Mouse (Mus musculus) yolk sac, embryonic 10.5 days (tissue): ENCODE results near the gene Gria1.

Source experiments
- DNase-seq: peaks from one replicate; pipeline ENCODE4 v3.0.0-alpha.2; 2017; ENCODE audit warnings: low spot score

Gene Gria1

GRCm38 (mm10) chr11:57062441-57062840, 51.3 kb downstream of the Gria1 start:
- DNase-seq: no peak

DNA sequence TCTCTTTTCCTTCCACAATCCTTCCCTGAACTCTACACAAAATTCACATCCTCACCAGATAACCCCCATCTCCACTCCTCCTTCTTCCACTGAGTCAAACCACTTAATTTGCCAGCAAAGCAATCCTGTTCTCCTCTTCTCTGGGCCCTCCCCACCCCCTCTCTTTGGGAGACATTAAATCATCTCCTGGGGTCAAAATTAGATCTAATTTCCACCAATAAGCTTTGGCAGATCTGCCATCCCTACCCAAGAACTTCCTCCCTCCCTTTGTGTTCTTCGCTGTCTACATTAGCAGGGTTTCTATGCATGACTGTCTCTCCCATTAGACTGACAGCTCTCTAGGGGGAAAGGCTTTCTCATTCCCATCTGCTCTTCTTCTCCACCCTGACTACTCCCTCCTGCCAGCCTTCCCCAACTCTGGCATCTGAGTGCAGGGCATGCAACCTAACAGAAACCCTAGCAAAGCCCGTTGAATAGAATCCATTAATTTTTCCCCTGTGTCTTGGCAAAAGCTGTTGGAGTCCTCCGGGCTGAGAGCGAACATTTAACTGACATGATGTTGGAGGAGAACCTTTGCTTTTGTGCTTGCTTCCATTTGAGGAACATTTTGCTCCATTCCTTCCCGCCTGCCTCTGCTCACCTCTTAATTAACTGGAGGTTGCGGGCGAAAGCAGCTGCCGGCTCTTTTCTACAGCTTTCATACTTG, 59.2 kb downstream of the Gria1 start:
- DNase-seq: no peak

DNA sequence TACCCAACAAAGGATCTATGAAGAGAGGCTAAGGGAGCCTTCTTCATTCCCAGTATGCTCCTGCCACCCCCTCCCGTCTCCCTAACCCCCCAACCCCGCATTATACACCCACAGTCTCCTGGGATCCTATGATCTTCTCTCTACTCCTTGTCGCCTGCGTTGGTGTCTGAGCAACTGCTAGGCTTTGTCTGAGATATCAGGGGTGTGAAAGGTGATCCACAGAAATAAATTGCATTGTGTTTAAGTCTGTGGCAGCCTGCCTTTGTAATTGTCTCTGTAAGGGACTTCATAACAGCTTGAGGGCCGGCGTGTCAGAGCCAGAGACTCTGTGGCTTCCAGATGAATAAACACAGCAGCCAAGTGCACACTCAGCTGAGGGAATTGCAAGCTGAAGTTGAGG, 61.0 kb downstream of the Gria1 start:
- DNase-seq: no peak

DNA sequence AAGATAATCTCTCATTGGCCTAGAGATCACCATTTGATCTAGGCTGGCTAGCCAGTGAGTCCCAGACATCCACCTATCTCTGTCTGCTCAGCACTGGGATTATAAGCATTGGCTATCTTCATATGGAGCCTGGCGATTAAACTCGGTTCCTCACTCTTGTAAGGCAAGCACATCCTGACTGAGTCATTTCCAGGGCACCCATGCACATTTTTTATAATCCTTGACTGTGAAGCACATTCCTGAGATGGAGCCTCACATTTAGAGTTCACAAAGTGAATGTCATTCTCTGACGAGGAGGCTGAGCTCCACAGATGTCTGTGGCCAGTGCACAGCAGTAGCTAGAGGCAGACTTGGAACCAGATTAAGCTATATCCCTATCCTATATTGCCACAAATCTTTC, 68.2 kb downstream of the Gria1 start:
- DNase-seq: no peak

GRCm38 (mm10) chr11:57089527-57089926, 78.3 kb downstream of the Gria1 start:
- DNase-seq: no peak

DNA sequence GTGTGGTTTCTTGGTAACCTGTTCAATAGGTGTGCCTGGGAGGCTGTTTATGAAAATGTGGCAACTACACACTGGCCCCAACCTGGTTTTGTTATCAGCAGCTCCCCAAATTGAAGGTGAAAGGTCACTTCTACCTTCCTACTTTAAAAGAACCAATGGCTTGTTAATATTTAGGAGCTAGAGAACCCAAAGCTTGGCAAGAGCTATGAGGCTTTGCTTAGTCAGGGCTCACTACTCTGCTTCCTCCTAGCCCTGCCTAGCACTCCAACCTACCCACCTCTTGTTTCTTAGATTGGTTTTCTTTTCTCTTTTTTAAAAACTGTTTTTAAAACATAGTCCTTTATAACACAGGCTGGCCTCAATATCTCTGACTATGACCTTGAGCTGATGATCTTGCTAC, 79.5 kb downstream of the Gria1 start:
- no peak for DNase-seq

- DNase-seq: no peak
Observed at GRCm38 (mm10) chr11:57091276-57091914, 80.2 kb downstream of the Gria1 start.

GRCm38 (mm10) chr11:57100491-57100890, 89.3 kb downstream of the Gria1 start:
- DNase-seq: no peak

GRCm38 (mm10) chr11:57103751-57104254, 92.6 kb downstream of the Gria1 start:
- no peak for DNase-seq

DNA sequence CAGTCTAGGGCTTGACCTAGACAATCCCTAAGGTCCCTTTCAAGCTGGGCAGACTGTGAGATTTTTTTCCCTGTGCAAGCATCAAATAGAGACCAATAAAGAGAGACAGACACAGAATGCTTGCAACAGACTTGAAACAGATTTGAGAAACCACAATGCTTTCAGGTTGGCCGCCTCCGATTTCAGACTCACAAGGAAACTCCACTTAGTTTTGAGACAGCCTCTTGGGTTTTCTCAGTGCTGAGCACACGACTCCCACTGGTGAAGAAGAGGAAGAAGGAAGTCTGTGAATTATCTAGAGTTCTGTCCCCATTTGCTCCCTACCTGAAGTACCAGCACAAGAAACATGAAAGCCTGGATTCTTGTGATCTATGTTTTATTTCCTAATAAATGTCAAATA, 94.5 kb downstream of the Gria1 start:
- DNase-seq: no peak

GRCm38 (mm10) chr11:57112386-57112785, 101.2 kb downstream of the Gria1 start:
- no peak for DNase-seq

- DNase-seq: no peak
Observed at GRCm38 (mm10) chr11:57114410-57114809, 103.2 kb downstream of the Gria1 start.

DNA sequence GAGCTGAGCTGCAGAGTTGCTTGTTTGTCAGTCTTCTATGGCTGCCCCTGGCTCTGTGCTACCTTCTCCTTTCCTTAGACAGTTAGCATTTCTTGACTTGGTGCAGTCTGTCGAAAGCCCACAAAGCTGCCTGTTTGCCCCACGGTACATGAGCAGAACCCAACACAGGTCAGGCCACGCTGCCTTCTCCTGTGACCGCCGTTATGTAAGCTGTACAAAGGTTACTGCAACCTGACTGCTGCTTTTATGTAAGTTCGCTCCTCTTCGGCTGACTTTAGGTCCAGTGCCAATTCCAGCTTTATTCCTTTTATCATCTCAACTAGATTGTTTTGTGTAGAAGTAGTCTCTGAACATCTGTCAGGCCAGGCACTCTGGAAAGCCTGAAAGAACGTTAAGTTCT, 115.9 kb downstream of the Gria1 start:
- DNase-seq: peak; percentile 2

- DNase-seq: no peak
Observed at GRCm38 (mm10) chr11:57140162-57140780, 129.1 kb downstream of the Gria1 start.

GRCm38 (mm10) chr11:57143681-57144080, 132.5 kb downstream of the Gria1 start:
- no peak for DNase-seq

GRCm38 (mm10) chr11:57145192-57145591, 134.0 kb downstream of the Gria1 start:
- no peak for DNase-seq

- DNase-seq: no peak
Observed at GRCm38 (mm10) chr11:57145704-57146103, 134.5 kb downstream of the Gria1 start.

GRCm38 (mm10) chr11:57151674-57152073, 140.5 kb downstream of the Gria1 start:
- no peak for DNase-seq

GRCm38 (mm10) chr11:57154998-57155397, 143.8 kb downstream of the Gria1 start:
- no peak for DNase-seq

- DNase-seq: no peak
Observed at GRCm38 (mm10) chr11:57159412-57159811, 148.2 kb downstream of the Gria1 start.

GRCm38 (mm10) chr11:57160076-57160475, 148.9 kb downstream of the Gria1 start:
- DNase-seq: no peak

DNA sequence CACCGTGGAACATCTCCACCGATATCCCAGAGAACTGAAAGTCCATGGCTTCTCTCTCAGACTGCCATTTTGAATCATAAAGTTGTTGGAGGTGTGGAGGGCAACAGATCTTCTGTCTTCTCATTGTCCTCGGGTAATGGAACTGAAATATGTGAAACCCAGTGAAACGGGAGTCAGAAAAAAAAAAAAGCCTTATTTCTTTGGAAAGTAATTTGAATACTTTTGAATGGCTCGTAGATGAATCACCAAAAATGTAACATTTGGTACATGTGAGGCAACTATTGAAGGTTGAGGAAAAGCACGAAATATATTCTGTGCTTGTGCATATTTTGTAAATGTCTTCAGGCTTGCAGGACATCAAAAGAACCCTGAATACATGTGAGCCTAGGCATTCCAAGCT, 151.7 kb downstream of the Gria1 start:
- no peak for DNase-seq

DNA sequence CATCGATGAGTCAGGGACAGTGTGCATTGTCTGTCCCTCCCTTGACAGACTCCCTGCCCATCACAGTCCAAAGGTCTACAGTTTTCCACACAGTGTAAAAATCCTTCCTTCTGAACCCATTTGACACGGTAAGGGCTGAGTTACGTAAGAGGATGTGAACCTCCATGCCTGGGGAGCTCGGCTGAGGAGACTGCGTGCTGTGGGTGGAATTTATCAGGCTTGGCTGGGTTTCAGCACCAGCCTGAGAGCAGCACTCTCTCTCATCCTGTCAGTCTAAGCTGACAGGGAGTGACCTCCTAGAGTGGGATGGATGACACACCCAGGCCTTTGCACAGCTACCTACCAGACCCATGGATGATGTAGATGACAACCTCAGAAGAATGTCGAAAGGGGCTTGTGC, 158.9 kb downstream of the Gria1 start:
- DNase-seq: no peak
